Mouse (Mus musculus): ENCODE measurements around the gene Plscr1. TPM values are rescaled to one million over a fixed set of nuclear protein-coding genes. Genes with fewer than 3 reads are reported as not detected.

Plscr1 gene
- polyA plus RNA-seq, 1 experiment from 2014 or later: 40.1 TPM

- Histone ChIP-seq H3K4me1 (ENCODE audit: control insufficient read depth, insufficient read depth, low read length) (no peaks in the 10 kb centered on the region), H3K27me3 (ENCODE audit: control insufficient read depth, insufficient read depth, low read length) (no peaks in the 10 kb centered on the region), H3K36me3 (ENCODE audit: control insufficient read depth, insufficient read depth, low read length) (no peaks in the 10 kb centered on the region), H3K9ac (ENCODE audit: low read depth, low read length) (no peak overlapping the region), H3K9me3 (replicated peaks; ENCODE audit: control insufficient read depth, low read length) (no peaks in the 10 kb centered on the region), H3K27ac (ENCODE audit: low read depth, low read length) (no peak overlapping the region), H3K4me2 (no peak overlapping the region), H3K4me3 (ENCODE audit: low read depth, low read length) (no peak overlapping the region)
- whole genome bisulfite sequencing (ENCODE audit: insufficient replicate concordance): 66% methylated on average over 3 of the region's 3 CpGs
- no peak for ATAC-seq (replicated peaks; ENCODE audit: insufficient number of reproducible peaks, low FRiP score, low TSS enrichment)
These were observed 29.4 kb upstream of the Plscr1 start for GRCm38 (mm10) chr9:92220151-92220550.

- H3K4me1 ChIP-seq (ENCODE audit: control insufficient read depth, insufficient read depth, low read length): no peaks in the 10 kb centered on the region
- H3K9ac ChIP-seq (ENCODE audit: low read depth, low read length): no peak overlapping the region
- H3K9me3 ChIP-seq (replicated peaks; ENCODE audit: control insufficient read depth, low read length): no peaks in the 10 kb centered on the region
- no peak overlapping the region for H3K27ac ChIP-seq (ENCODE audit: low read depth, low read length)
- no peak overlapping the region for H3K4me3 ChIP-seq (ENCODE audit: low read depth, low read length)
- ATAC-seq (replicated peaks; ENCODE audit: insufficient number of reproducible peaks, low FRiP score, low TSS enrichment): no peak
- no peaks in the 10 kb centered on the region for H3K36me3 ChIP-seq (ENCODE audit: control insufficient read depth, insufficient read depth, low read length)
- H3K4me2 ChIP-seq: no peak overlapping the region
- H3K27me3 ChIP-seq (ENCODE audit: control insufficient read depth, insufficient read depth, low read length): no peaks in the 10 kb centered on the region
These were observed 28.1 kb upstream of the Plscr1 start for GRCm38 (mm10) chr9:92221480-92221879.

- ATAC-seq (replicated peaks; ENCODE audit: insufficient number of reproducible peaks, low FRiP score, low TSS enrichment): no peak
- WGBS (ENCODE audit: insufficient replicate concordance): 82% methylated on average over 1 of the region's 1 CpGs
- H3K27ac ChIP-seq (ENCODE audit: low read depth, low read length): no peak overlapping the region
- H3K36me3 ChIP-seq (ENCODE audit: control insufficient read depth, insufficient read depth, low read length): no peaks in the 10 kb centered on the region
- H3K9ac ChIP-seq (ENCODE audit: low read depth, low read length): no peak overlapping the region
- no peaks in the 10 kb centered on the region for H3K27me3 ChIP-seq (ENCODE audit: control insufficient read depth, insufficient read depth, low read length)
- no peak overlapping the region for H3K4me2 ChIP-seq
- H3K4me1 ChIP-seq (ENCODE audit: control insufficient read depth, insufficient read depth, low read length): no peaks in the 10 kb centered on the region
- H3K4me3 ChIP-seq (ENCODE audit: low read depth, low read length): no peak overlapping the region
- no peaks in the 10 kb centered on the region for H3K9me3 ChIP-seq (replicated peaks; ENCODE audit: control insufficient read depth, low read length)
These were observed 24.8 kb upstream of the Plscr1 start for GRCm38 (mm10) chr9:92224598-92225231.

GRCm38 (mm10) chr9:92226127-92226655 is 23.4 kb upstream of the Plscr1 start:
- H3K36me3 ChIP-seq (ENCODE audit: control insufficient read depth, insufficient read depth, low read length): no peaks in the 10 kb centered on the region
- H3K4me2 ChIP-seq: no peak overlapping the region
- no peaks in the 10 kb centered on the region; the same call in 1 of the 2 replicates for H3K4me1 ChIP-seq (ENCODE audit: control insufficient read depth, insufficient read depth, low read length)
- H3K9ac ChIP-seq (ENCODE audit: low read depth, low read length): no peak overlapping the region
- no peak for ATAC-seq (replicated peaks; ENCODE audit: insufficient number of reproducible peaks, low FRiP score, low TSS enrichment)
- no peak overlapping the region for H3K27ac ChIP-seq (ENCODE audit: low read depth, low read length)
- H3K9me3 ChIP-seq (replicated peaks; ENCODE audit: control insufficient read depth, low read length): no peaks in the 10 kb centered on the region
- 74% methylated on average over 3 of the region's 3 CpGs for WGBS (ENCODE audit: insufficient replicate concordance)
- no peaks in the 10 kb centered on the region for H3K27me3 ChIP-seq (ENCODE audit: control insufficient read depth, insufficient read depth, low read length)
- H3K4me3 ChIP-seq (ENCODE audit: low read depth, low read length): no peak overlapping the region

GRCm38 (mm10) chr9:92226795-92227194 is 22.8 kb upstream of the Plscr1 start:
- no peak overlapping the region for H3K9ac ChIP-seq (ENCODE audit: low read depth, low read length)
- no peaks in the 10 kb centered on the region for H3K36me3 ChIP-seq (ENCODE audit: control insufficient read depth, insufficient read depth, low read length)
- H3K4me2 ChIP-seq: no peak overlapping the region
- 74% methylated on average over 3 of the region's 3 CpGs for WGBS (ENCODE audit: insufficient replicate concordance)
- no peak overlapping the region for H3K27ac ChIP-seq (ENCODE audit: low read depth, low read length)
- no peaks in the 10 kb centered on the region; the same call in 1 of the 2 replicates for H3K4me1 ChIP-seq (ENCODE audit: control insufficient read depth, insufficient read depth, low read length)
- H3K27me3 ChIP-seq (ENCODE audit: control insufficient read depth, insufficient read depth, low read length): no peaks in the 10 kb centered on the region
- H3K4me3 ChIP-seq (ENCODE audit: low read depth, low read length): no peak overlapping the region
- ATAC-seq (replicated peaks; ENCODE audit: insufficient number of reproducible peaks, low FRiP score, low TSS enrichment): no peak
- no peaks in the 10 kb centered on the region for H3K9me3 ChIP-seq (replicated peaks; ENCODE audit: control insufficient read depth, low read length)

- H3K4me3 ChIP-seq (ENCODE audit: low read depth, low read length): no peak overlapping the region
- no peaks in the 10 kb centered on the region; the same call in 1 of the 2 replicates for H3K4me1 ChIP-seq (ENCODE audit: control insufficient read depth, insufficient read depth, low read length)
- H3K4me2 ChIP-seq: no peak overlapping the region
- WGBS (ENCODE audit: insufficient replicate concordance): 80% methylated on average over 16 of the region's 16 CpGs
- no peaks in the 10 kb centered on the region for H3K27me3 ChIP-seq (ENCODE audit: control insufficient read depth, insufficient read depth, low read length)
- no peaks in the 10 kb centered on the region for H3K36me3 ChIP-seq (ENCODE audit: control insufficient read depth, insufficient read depth, low read length)
- no peak overlapping the region for H3K27ac ChIP-seq (ENCODE audit: low read depth, low read length)
- no peak for ATAC-seq (replicated peaks; ENCODE audit: insufficient number of reproducible peaks, low FRiP score, low TSS enrichment)
- H3K9me3 ChIP-seq (replicated peaks; ENCODE audit: control insufficient read depth, low read length): no peaks in the 10 kb centered on the region
- no peak overlapping the region for H3K9ac ChIP-seq (ENCODE audit: low read depth, low read length)
These were observed 20.4 kb upstream of the Plscr1 start for GRCm38 (mm10) chr9:92228867-92229832.

- Histone ChIP-seq H3K36me3 (ENCODE audit: control insufficient read depth, insufficient read depth, low read length) (no peaks in the 10 kb centered on the region), H3K9me3 (replicated peaks; ENCODE audit: control insufficient read depth, low read length) (no peaks in the 10 kb centered on the region), H3K27me3 (ENCODE audit: control insufficient read depth, insufficient read depth, low read length) (no peaks in the 10 kb centered on the region), H3K4me1 (ENCODE audit: control insufficient read depth, insufficient read depth, low read length) (no peaks in the 10 kb centered on the region; the same call in 1 of the 2 replicates), H3K4me3 (ENCODE audit: low read depth, low read length) (no peak overlapping the region), H3K4me2 (no peak overlapping the region), H3K27ac (ENCODE audit: low read depth, low read length) (no peak overlapping the region), H3K9ac (ENCODE audit: low read depth, low read length) (no peak overlapping the region)
- ATAC-seq (replicated peaks; ENCODE audit: insufficient number of reproducible peaks, low FRiP score, low TSS enrichment): 0 out of 2 replicates have a peak, but pooled peaks have one; percentile 26
- 36% methylated on average over 2 of the region's 2 CpGs for WGBS (ENCODE audit: insufficient replicate concordance)
These were observed 19.7 kb upstream of the Plscr1 start for GRCm38 (mm10) chr9:92229833-92230205.

- ATAC-seq (replicated peaks; ENCODE audit: insufficient number of reproducible peaks, low FRiP score, low TSS enrichment): no peak
- Histone ChIP-seq H3K27me3 (ENCODE audit: control insufficient read depth, insufficient read depth, low read length) (no peaks in the 10 kb centered on the region), H3K9me3 (replicated peaks; ENCODE audit: control insufficient read depth, low read length) (no peaks in the 10 kb centered on the region), H3K36me3 (ENCODE audit: control insufficient read depth, insufficient read depth, low read length) (no peaks in the 10 kb centered on the region), H3K4me1 (ENCODE audit: control insufficient read depth, insufficient read depth, low read length) (no peaks in the 10 kb centered on the region; the same call in 1 of the 2 replicates), H3K9ac (ENCODE audit: low read depth, low read length) (no peak overlapping the region), H3K4me2 (no peak overlapping the region), H3K27ac (ENCODE audit: low read depth, low read length) (no peak overlapping the region), H3K4me3 (ENCODE audit: low read depth, low read length) (no peak overlapping the region)
- WGBS (ENCODE audit: insufficient replicate concordance): 81% methylated on average over 11 of the region's 11 CpGs
These were observed 14.6 kb upstream of the Plscr1 start for GRCm38 (mm10) chr9:92234901-92235458.
